Mouse (Mus musculus) MEL (cell line): ENCODE measurements at regions not wholly inside any gene's neighbourhood (a gene's known extent, or its start where the extent isn't known, plus 50 kb on each side); places are given as distances from the start of the nearest gene placed in this dataset.

Source experiments
- DNase-seq: peaks from one replicate; pipeline ENCODE4 v3.0.0; 2011; ENCODE audit warnings: low read depth, low spot score
- H3K27ac ChIP-seq: 2 replicates; pipeline ENCODE4 v1.5.1; 2012; ENCODE audit warnings: low read depth, mild to moderate bottlenecking, control low read depth, low read length, moderate library complexity; ENCODE audit not compliant: control insufficient read depth
- H3K27me3 ChIP-seq, 2 experiments: fragments of 150-350 bp in 1 of 2; sonication (generic) in 1 of 2; 2 replicates each; pipeline ENCODE4 v1.6.1; 2012; ENCODE audit warnings: low read length in 2 of 2, mild to moderate bottlenecking in 2 of 2, improper control_type of control experiment in 1 of 2, moderate library complexity in 1 of 2; ENCODE audit not compliant: insufficient read depth in 2 of 2, control insufficient read depth in 1 of 2
- H3K36me3 ChIP-seq, 2 experiments: 2 replicates each; pipeline ENCODE4 v1.6.1; 2012 to 2014; ENCODE audit warnings: low read length in 2 of 2, improper control_type of control experiment in 1 of 2, inconsistent platforms in 1 of 2, mild to moderate bottlenecking in 1 of 2; ENCODE audit not compliant: insufficient read depth in 2 of 2, control insufficient read depth in 1 of 2
- H3K4me1 ChIP-seq, 2 experiments: fragments of 150-350 bp in 1 of 2; sonication (generic) in 1 of 2; 2 replicates each; pipeline ENCODE4 v1.6.1; 2012; ENCODE audit warnings: low read length in 2 of 2, improper control_type of control experiment in 1 of 2, mild to moderate bottlenecking in 1 of 2; ENCODE audit not compliant: insufficient read depth in 2 of 2, control insufficient read depth in 1 of 2
- H3K4me3 ChIP-seq, 2 experiments: fragments of 150-350 bp in 1 of 2; sonication (generic) in 1 of 2; 2 replicates each; pipeline ENCODE4 v1.5.1; 2012; ENCODE audit warnings: low read depth in 2 of 2, low read length in 2 of 2, mild to moderate bottlenecking in 2 of 2, moderate library complexity in 2 of 2, control low read depth in 1 of 2, improper control_type of control experiment in 1 of 2; ENCODE audit not compliant: control insufficient read depth in 1 of 2, insufficient read depth in 1 of 2
- H3K79me2 ChIP-seq: 2 replicates; pipeline ENCODE4 v1.6.1; 2012; ENCODE audit warnings: mild to moderate bottlenecking, low read length, moderate library complexity; ENCODE audit not compliant: control insufficient read depth, poor library complexity, insufficient read depth
- H3K9ac ChIP-seq: 2 replicates; pipeline ENCODE4 v1.6.1; 2012; ENCODE audit warnings: low read depth, mild to moderate bottlenecking, control low read depth, low read length, moderate library complexity; ENCODE audit not compliant: control insufficient read depth, poor library complexity, severe bottlenecking
- H3K9me3 ChIP-seq: fragments of 150-350 bp; sonication (generic); replicated peaks from 2 replicates; pipeline ENCODE4 v1.6.1; 2012; ENCODE audit warnings: mild to moderate bottlenecking, low read length, improper control_type of control experiment, moderate library complexity; ENCODE audit not compliant: insufficient read depth
- BHLHE40 ChIP-seq: IDR thresholded peaks from 2 replicates; pipeline ENCODE4 v1.6.1; 2012; ENCODE audit warnings: low read depth, mild to moderate bottlenecking, inconsistent platforms, low read length, improper control_type of control experiment, borderline replicate concordance
- CHD1 ChIP-seq: IDR thresholded peaks from 2 replicates; pipeline ENCODE4 v1.6.1; 2012; ENCODE audit warnings: low read depth, mild to moderate bottlenecking, inconsistent platforms, low read length, improper control_type of control experiment
- CHD2 ChIP-seq: IDR thresholded peaks from 2 replicates; pipeline ENCODE4 v1.6.1; 2011; ENCODE audit warnings: low read length, improper control_type of control experiment
- CTCF ChIP-seq, 3 experiments: IDR thresholded peaks in 2 of 3; conservative IDR thresholded peaks in 1 of 3; 2 replicates each; pipeline ENCODE4 v1.5.1; 2011 to 2012; ENCODE audit warnings: low read length in 3 of 3, low read depth in 2 of 3, mild to moderate bottlenecking in 2 of 3, improper control_type of control experiment in 1 of 3, inconsistent platforms in 1 of 3, mixed read lengths in 1 of 3, moderate library complexity in 1 of 3; ENCODE audit not compliant: control insufficient read depth in 1 of 3, insufficient read depth in 1 of 3, poor library complexity in 1 of 3, severe bottlenecking in 1 of 3
- ELF1 ChIP-seq: IDR thresholded peaks from 2 replicates; pipeline ENCODE4 v1.6.1; 2014; ENCODE audit warnings: low read depth, mild to moderate bottlenecking, inconsistent platforms, low read length, improper control_type of control experiment, moderate library complexity
- EP300 ChIP-seq, 2 experiments: IDR thresholded peaks; 2 replicates each; pipeline ENCODE4 v1.6.1; 2011; ENCODE audit warnings: improper control_type of control experiment in 2 of 2, low read length in 2 of 2, low read depth in 1 of 2, mild to moderate bottlenecking in 1 of 2
- ETS1 ChIP-seq: IDR thresholded peaks from 2 replicates; pipeline ENCODE4 v1.6.1; 2012; ENCODE audit warnings: low read depth, mild to moderate bottlenecking, inconsistent platforms, low read length, improper control_type of control experiment, moderate library complexity
- GABPA ChIP-seq: IDR thresholded peaks from 2 replicates; pipeline ENCODE4 v1.6.1; 2012; ENCODE audit warnings: low read depth, mild to moderate bottlenecking, inconsistent platforms, low read length, improper control_type of control experiment, moderate library complexity
- GATA1 ChIP-seq: IDR thresholded peaks from 2 replicates; pipeline ENCODE4 v1.6.1; 2011; ENCODE audit warnings: low read depth, low read length, improper control_type of control experiment
- JUND ChIP-seq: IDR thresholded peaks from 2 replicates; pipeline ENCODE4 v1.6.1; 2011; ENCODE audit warnings: low read depth, mild to moderate bottlenecking, improper control_type of control experiment, low read length
- KAT2A ChIP-seq: conservative IDR thresholded peaks from 2 replicates; pipeline ENCODE4 v1.6.1; 2012; ENCODE audit warnings: low read depth, low read length, improper control_type of control experiment, inconsistent platforms
- MEF2A ChIP-seq: IDR thresholded peaks from 2 replicates; pipeline ENCODE4 v1.6.1; 2014; ENCODE audit warnings: low read depth, mild to moderate bottlenecking, inconsistent platforms, low read length, improper control_type of control experiment; ENCODE audit not compliant: poor library complexity, insufficient replicate concordance, severe bottlenecking; ENCODE audit errors: extremely low read depth
- MYB ChIP-seq: IDR thresholded peaks from 2 replicates; pipeline ENCODE4 v1.6.1; 2011; ENCODE audit warnings: mild to moderate bottlenecking, low read depth, low read length, improper control_type of control experiment
- MYC ChIP-seq: IDR thresholded peaks from 2 replicates; pipeline ENCODE4 v1.6.1; 2011; ENCODE audit warnings: low read depth, mild to moderate bottlenecking, low read length, improper control_type of control experiment, moderate library complexity
- NELFE ChIP-seq: IDR thresholded peaks from 2 replicates; pipeline ENCODE4 v1.6.1; 2011; ENCODE audit warnings: low read depth, low read length, improper control_type of control experiment
- NRF1 ChIP-seq: IDR thresholded peaks from 2 replicates; pipeline ENCODE4 v1.6.1; 2014; ENCODE audit warnings: low read depth, mild to moderate bottlenecking, inconsistent platforms, low read length, improper control_type of control experiment, moderate library complexity; ENCODE audit not compliant: poor library complexity, insufficient read depth, severe bottlenecking
- POLR2A ChIP-seq, 2 experiments: IDR thresholded peaks; 2 replicates each; pipeline ENCODE4 v1.6.1; 2011 to 2012; ENCODE audit warnings: low read length in 2 of 2, mild to moderate bottlenecking in 2 of 2, control low read depth in 1 of 2, improper control_type of control experiment in 1 of 2, low read depth in 1 of 2, moderate library complexity in 1 of 2; ENCODE audit not compliant: control insufficient read depth in 1 of 2, insufficient read depth in 1 of 2, poor library complexity in 1 of 2
- POLR2AphosphoS2 ChIP-seq: IDR thresholded peaks from 2 replicates; pipeline ENCODE4 v1.6.1; 2011; ENCODE audit warnings: low read length, improper control_type of control experiment
- POLR2AphosphoS5 ChIP-seq: IDR thresholded peaks from 2 replicates; pipeline ENCODE4 v1.6.1; 2012; ENCODE audit warnings: low read depth, borderline replicate concordance, mild to moderate bottlenecking, inconsistent platforms, low read length, moderate library complexity, mixed read lengths
- RCOR1 ChIP-seq: IDR thresholded peaks from 2 replicates; pipeline ENCODE4 v1.6.1; 2012; ENCODE audit warnings: low read depth, mild to moderate bottlenecking, inconsistent platforms, low read length, improper control_type of control experiment
- SIN3A ChIP-seq: IDR thresholded peaks from 2 replicates; pipeline ENCODE4 v1.6.1; 2012; ENCODE audit warnings: low read length, improper control_type of control experiment, inconsistent platforms
- TAL1 ChIP-seq: IDR thresholded peaks from 2 replicates; pipeline ENCODE4 v1.6.1; 2012; ENCODE audit warnings: mild to moderate bottlenecking, inconsistent platforms, low read length, moderate library complexity, mixed read lengths
- TBP ChIP-seq: IDR thresholded peaks from 2 replicates; pipeline ENCODE4 v1.8.0; 2011; ENCODE audit warnings: low read depth, low read length, improper control_type of control experiment
- USF1 ChIP-seq: IDR thresholded peaks from 2 replicates; pipeline ENCODE4 v1.6.1; 2014; ENCODE audit warnings: low read depth, mild to moderate bottlenecking, inconsistent platforms, low read length, improper control_type of control experiment, moderate library complexity
- USF2 ChIP-seq, 2 experiments: IDR thresholded peaks; 2 replicates each; pipeline ENCODE4 v1.6.1; 2011 to 2012; ENCODE audit warnings: improper control_type of control experiment in 2 of 2, low read length in 2 of 2, borderline replicate concordance in 1 of 2, inconsistent platforms in 1 of 2, low read depth in 1 of 2, mild to moderate bottlenecking in 1 of 2; ENCODE audit not compliant: insufficient read depth in 1 of 2
- ZC3H11A ChIP-seq: IDR thresholded peaks from 2 replicates; pipeline ENCODE4 v1.6.1; 2012; ENCODE audit warnings: low read depth, mild to moderate bottlenecking, inconsistent platforms, low read length, improper control_type of control experiment
- ZKSCAN1 ChIP-seq: IDR thresholded peaks from 2 replicates; pipeline ENCODE4 v1.6.1; 2012; ENCODE audit warnings: low read depth, mild to moderate bottlenecking, inconsistent platforms, low read length, improper control_type of control experiment, moderate library complexity
- ZMIZ1 ChIP-seq: IDR thresholded peaks from 2 replicates; pipeline ENCODE4 v1.6.1; 2012; ENCODE audit warnings: low read depth, mild to moderate bottlenecking, inconsistent platforms, low read length, improper control_type of control experiment, moderate library complexity

- Histone ChIP-seq H3K9ac (no peak overlapping the region), H3K4me1 (no peaks in the 10 kb centered on the region), H3K79me2 (no peaks in the 10 kb centered on the region), H3K9me3 (no peaks in the 10 kb centered on the region), H3K27ac (no peak overlapping the region), H3K27me3 (no peaks in the 10 kb centered on the region; a peak in 1 of 4 replicates), H3K4me3 (no peak overlapping the region), H3K36me3 (no peaks in the 10 kb centered on the region)
- TF ChIP-seq GATA1 (no peak), MEF2A (no peak), ZKSCAN1 (no peak), USF2 (IDR thresholded peaks at IDR 0.05; ENCODE audit: borderline replicate concordance in 1 of 2, insufficient read depth in 1 of 2, low read depth in 1 of 2, low read length in 2 of 2) (no peak), TBP (no peak), EP300 (IDR thresholded peaks at IDR 0.05; ENCODE audit: low read depth in 1 of 2, low read length in 2 of 2) (no peak), CHD1 (no peak), POLR2A (IDR thresholded peaks at IDR 0.05; ENCODE audit: control insufficient read depth in 1 of 2, insufficient read depth in 1 of 2, low read depth in 1 of 2, low read length in 2 of 2, poor library complexity in 1 of 2) (no peak), MYC (no peak), USF1 (no peak), RCOR1 (no peak), TAL1 (no peak), JUND (no peak), MYB (no peak), POLR2AphosphoS5 (no peak), ETS1 (no peak), CHD2 (no peak), GABPA (no peak)
- DNase-seq = no peak
These were observed 55.9 kb upstream of the Dap start for GRCm38 (mm10) chr15:31168191-31168590.

DNA sequence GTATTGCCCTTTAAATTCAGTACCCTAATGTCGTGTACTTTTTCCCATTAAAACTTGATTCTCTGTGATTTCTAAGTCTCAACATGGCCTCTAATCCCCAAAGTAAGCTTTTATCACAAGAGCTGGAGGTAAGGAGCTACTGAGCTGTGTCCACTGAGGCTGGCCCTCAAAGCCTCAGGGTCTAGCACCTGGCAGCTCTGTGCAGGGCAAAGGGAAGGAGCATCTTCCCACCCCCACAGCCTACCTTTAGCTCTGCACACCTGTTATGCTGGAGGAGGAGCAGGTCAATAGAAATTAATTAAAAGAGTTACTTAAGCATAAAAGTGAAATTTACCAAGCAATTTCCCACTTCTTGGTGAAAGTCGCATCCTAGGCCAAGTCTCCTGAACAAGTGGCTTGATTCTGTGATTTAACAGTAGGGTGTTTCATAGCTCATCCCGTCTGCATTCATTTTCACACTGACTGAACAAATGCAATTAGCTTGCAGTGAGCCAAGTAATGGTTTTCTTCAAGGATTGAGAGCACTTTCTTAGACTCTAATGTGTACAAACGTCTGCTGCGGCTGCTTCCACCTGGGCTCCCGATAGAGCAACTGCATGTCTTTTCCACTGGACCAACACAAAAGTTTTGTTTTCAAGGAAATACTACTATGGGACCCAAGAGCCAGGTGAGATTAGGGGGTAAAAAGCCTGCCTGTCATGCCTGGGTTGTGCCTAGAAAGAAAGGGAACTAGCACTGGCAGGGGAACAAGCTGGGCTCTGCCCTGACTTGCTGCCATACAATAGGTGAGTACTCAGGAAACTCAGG, 50.6 kb upstream of the Dap start:
- no peaks in the 10 kb centered on the region for H3K36me3 ChIP-seq
- no peaks in the 10 kb centered on the region for H3K4me1 ChIP-seq
- no peak overlapping the region for H3K9ac ChIP-seq
- no peaks in the 10 kb centered on the region; a peak in 1 of 4 replicates for H3K27me3 ChIP-seq
- H3K4me3 ChIP-seq = no peak overlapping the region
- H3K27ac ChIP-seq = no peak overlapping the region
- TF ChIP-seq ZC3H11A (no peak), NELFE (no peak), RCOR1 (no peak), ELF1 (no peak), MYB (no peak), POLR2A (IDR thresholded peaks at IDR 0.05; ENCODE audit: control insufficient read depth in 1 of 2, insufficient read depth in 1 of 2, low read depth in 1 of 2, low read length in 2 of 2, poor library complexity in 1 of 2) (no peak), GABPA (no peak), POLR2AphosphoS2 (no peak), NRF1 (no peak), BHLHE40 (no peak), MYC (no peak), KAT2A (no peak), TBP (no peak), SIN3A (no peak), ZMIZ1 (no peak), CTCF (IDR thresholded peaks at IDR 0.05 in 2 of 3, conservative IDR thresholded peaks at IDR 0.05 in 1 of 3; ENCODE audit: control insufficient read depth in 1 of 3, insufficient read depth in 1 of 3, low read depth in 2 of 3, low read length in 3 of 3, poor library complexity in 1 of 3, severe bottlenecking in 1 of 3) (no peak)
- TF ChIP-seq, all 39 proteins: peak for 0
- Histone ChIP-seq H3K9me3 (no peaks in the 10 kb centered on the region), H3K79me2 (no peaks in the 10 kb centered on the region)
- no peak for DNase-seq
